13 mouse cellular contexts compared by ENCODE assay signal in the genomic region with DNA sequence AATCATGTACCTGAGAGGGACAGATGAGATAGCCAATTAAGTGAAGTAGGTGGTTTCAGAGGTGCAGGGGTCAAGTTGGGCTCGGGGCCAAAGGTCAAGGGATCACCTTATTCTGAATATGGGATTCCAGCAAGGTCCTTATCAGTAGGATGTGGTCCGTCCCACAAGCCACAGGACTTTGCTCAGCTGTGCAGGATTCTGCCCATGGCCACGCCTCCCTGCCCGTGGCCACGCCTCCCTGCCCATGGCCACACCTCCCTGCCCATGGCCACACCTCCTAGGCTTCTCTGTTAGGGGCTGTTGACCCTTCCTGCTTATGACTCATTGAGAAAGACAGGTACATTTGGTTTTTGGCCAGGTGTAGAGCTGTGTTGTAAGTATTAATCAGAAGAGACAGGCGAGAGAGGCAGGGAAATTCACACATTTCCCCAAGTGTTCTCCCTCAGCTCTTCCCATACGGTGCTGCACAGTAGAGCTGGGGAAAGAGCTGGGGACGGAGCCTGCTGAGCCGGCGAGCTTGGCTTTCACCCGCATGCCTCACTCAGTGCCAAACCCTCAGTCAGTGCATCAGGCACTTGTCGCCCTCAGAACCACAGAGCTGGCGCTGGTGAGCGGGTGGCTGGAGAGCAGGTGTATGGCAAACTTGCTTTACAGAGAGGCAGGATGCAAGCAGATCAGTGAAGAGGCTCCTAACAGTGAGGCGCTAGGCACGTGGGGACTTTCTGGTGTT.
DNase-seq lines count a peak whose midpoint lies in the region; ATAC-seq and TF ChIP-seq lines count a peak whose summit lies in the region.
"Had no signal": no experiment of that assay in that cellular context is flagged by ENCODE, and none has a peak within 500 bp of the region (broad histone marks: within the 10 kb centered on the region; RNA-seq: fewer than 3 reads in every experiment).

No protein-coding gene starts in this region.

- intact Hi-C loops in left cerebral cortex, postnatal 14 days (cut with DNase I) = no loop called here

- no peak overlapping the region for H3K4me3 ChIP-seq in liver, postnatal 0 days (ENCODE audit: low read depth, low read length)
- no peak overlapping the region for H3K4me3 ChIP-seq in liver, embryonic 11.5 days (ENCODE audit: low read depth, low read length)
- H3K4me3 ChIP-seq: embryonic facial prominence, embryonic 10.5 days; heart, embryonic 15.5 days; hindbrain, embryonic 13.5 days had no signal

- no peak overlapping the region for H3K9ac ChIP-seq in liver, postnatal 0 days (replicated peaks)
- H3K9ac ChIP-seq in liver, embryonic 11.5 days (ENCODE audit: low read depth, low read length) = no peak overlapping the region
- H3K9ac ChIP-seq: heart, embryonic 15.5 days; hindbrain, embryonic 13.5 days had no signal

- WGBS in liver, postnatal 0 days (ENCODE audit: insufficient replicate concordance) = 66% methylated on average over 16 of the region's 16 CpGs
- 64% methylated on average over 16 of the region's 16 CpGs for whole genome bisulfite sequencing in liver, embryonic 11.5 days

- no peak overlapping the region for H3K4me2 ChIP-seq in liver, postnatal 0 days (ENCODE audit: low read depth, low read length)
- no peak overlapping the region for H3K4me2 ChIP-seq in liver, embryonic 11.5 days
- H3K4me2 ChIP-seq: heart, embryonic 15.5 days; hindbrain, embryonic 13.5 days had no signal

- TF ChIP-seq CTCF in liver, postnatal 0 days (IDR thresholded peaks at IDR 0.05; ENCODE audit: low read depth) = no peak

- ATAC-seq in liver, postnatal 0 days = peak; percentile 64; the same call in 1 of the 2 replicates
- ATAC-seq in liver, embryonic 11.5 days (replicated peaks; ENCODE audit: low FRiP score) = no peak

- H3K36me3 ChIP-seq in liver, postnatal 0 days (replicated peaks; ENCODE audit: insufficient read depth, low read length) = no peaks in the 10 kb centered on the region
- no peaks in the 10 kb centered on the region for H3K36me3 ChIP-seq in liver, embryonic 11.5 days (ENCODE audit: control insufficient read depth, insufficient read depth, low read length)
- H3K36me3 ChIP-seq: embryonic facial prominence, embryonic 10.5 days; heart, embryonic 15.5 days; hindbrain, embryonic 13.5 days had no signal

- TF ChIP-seq EP300 in liver, postnatal 0 days (IDR thresholded peaks at IDR 0.05; ENCODE audit: low read depth) = no peak

- no peak overlapping the region for H3K27ac ChIP-seq in liver, postnatal 0 days (ENCODE audit: low read depth)
- H3K27ac ChIP-seq in liver, embryonic 11.5 days (ENCODE audit: low read depth, low read length) = no peak overlapping the region
- H3K27ac ChIP-seq: embryonic facial prominence, embryonic 10.5 days; heart, embryonic 15.5 days; hindbrain, embryonic 13.5 days; macrophage had no signal

- H3K9me3 ChIP-seq in liver, postnatal 0 days (ENCODE audit: low read length) = no peaks in the 10 kb centered on the region
- H3K9me3 ChIP-seq in liver, embryonic 11.5 days (ENCODE audit: control insufficient read depth, low read length) = no peaks in the 10 kb centered on the region
- H3K9me3 ChIP-seq: embryonic facial prominence, embryonic 10.5 days; heart, embryonic 15.5 days; hindbrain, embryonic 13.5 days had no signal

- DNase-seq in liver, postnatal 0 days = peak; percentile 20
- DNase-seq in liver, embryonic 11.5 days (ENCODE audit: low spot score) = no peak
- peak; percentile 33 for DNase-seq in cerebellum, adult 11 months
- DNase-seq in cerebellum, postnatal 25 days = peak; percentile 59 to 76
- no peak for DNase-seq in Muller cell, postnatal 12 days (ENCODE audit: inconsistent ontology term)
- DNase-seq in urinary bladder, adult 18-20 months (ENCODE audit: low spot score in 2 of 2) = no peak
- DNase-seq in left cerebral cortex, postnatal 14 days (ENCODE audit: low spot score in 2 of 2) = no peak
- DNase-seq: adrenal gland, adult 8-10 months; right cerebral cortex, adult 18-20 months had no signal

- H3K4me1 ChIP-seq in liver, postnatal 0 days (ENCODE audit: insufficient read depth) = no peaks in the 10 kb centered on the region
- H3K4me1 ChIP-seq in liver, embryonic 11.5 days (replicated peaks; ENCODE audit: control insufficient read depth, insufficient read depth, low read length) = no peaks in the 10 kb centered on the region

- H3K27me3 ChIP-seq in liver, postnatal 0 days (ENCODE audit: insufficient read depth, low read length) = no peaks in the 10 kb centered on the region
- H3K27me3 ChIP-seq in liver, embryonic 11.5 days (replicated peaks; ENCODE audit: control insufficient read depth, insufficient read depth, low read length) = no peaks in the 10 kb centered on the region
- H3K27me3 ChIP-seq: hindbrain, embryonic 13.5 days had no signal

Comparison
In these comparisons a context has a peak if more than half of its experiments do, and no peak if none do; other contexts are left out.
1. DNase-seq: peak in liver, postnatal 0 days (single experiment), cerebellum, adult 11 months (single experiment) and cerebellum, postnatal 25 days (2 of 2); none in liver, embryonic 11.5 days (single experiment), Muller cell, postnatal 12 days (single experiment), urinary bladder, adult 18-20 months (0 of 2) and left cerebral cortex, postnatal 14 days (0 of 2).